Mouse (Mus musculus): Measurements from ENCODE around the gene Gps1. TPM values are rescaled to one million over a fixed set of nuclear protein-coding genes. Genes with fewer than 3 reads are reported as not detected.

Gene Gps1
- total RNA-seq, 2 experiments from 2014 or later, result 103 to 107 TPM

DNA sequence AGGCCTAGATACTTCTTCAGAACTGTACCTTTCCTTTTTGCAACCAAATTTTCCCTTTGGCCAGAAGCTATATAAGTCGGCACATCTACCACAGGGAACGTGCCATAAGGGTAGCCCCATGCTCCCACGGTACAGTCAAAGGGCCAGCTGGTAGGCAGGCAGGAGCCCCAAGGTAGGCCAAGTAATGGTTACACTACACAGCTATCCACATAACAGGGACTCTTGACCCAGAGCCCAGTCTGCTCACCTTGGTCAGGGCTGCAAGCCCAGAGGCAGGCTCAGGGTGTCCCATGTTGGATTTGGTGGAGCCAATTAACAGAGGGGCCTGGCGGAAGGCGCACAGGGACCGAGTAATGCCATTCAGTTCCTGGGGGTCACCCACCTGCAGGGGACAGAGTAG lies 35.5 kb downstream of the Gps1 start:
- ATAC-seq (replicated peaks; ENCODE audit: low FRiP score, low TSS enrichment, poor library complexity, severe bottlenecking), result no peak

DNA sequence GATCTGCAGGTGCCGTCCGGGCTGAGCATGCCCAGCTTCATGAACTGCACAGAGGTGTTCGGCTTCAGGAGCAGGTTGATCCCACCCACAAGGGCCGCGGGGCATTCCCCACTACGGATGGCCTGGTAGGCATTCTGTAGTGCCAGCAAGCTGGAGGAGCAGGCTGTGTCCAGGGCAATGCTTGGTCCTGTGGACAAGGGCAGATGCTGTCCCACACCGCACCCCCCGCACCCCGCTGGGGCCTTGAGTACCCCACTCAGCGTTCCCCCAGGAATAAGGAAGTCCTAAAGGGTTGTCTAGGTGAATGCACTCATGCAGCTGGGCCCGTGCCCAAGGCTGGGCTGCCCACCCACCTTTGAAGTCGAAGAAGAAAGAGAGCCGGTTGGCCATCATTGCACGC lies 36.5 kb downstream of the Gps1 start:
- no peak for ATAC-seq (replicated peaks; ENCODE audit: low FRiP score, low TSS enrichment, poor library complexity, severe bottlenecking)

DNA sequence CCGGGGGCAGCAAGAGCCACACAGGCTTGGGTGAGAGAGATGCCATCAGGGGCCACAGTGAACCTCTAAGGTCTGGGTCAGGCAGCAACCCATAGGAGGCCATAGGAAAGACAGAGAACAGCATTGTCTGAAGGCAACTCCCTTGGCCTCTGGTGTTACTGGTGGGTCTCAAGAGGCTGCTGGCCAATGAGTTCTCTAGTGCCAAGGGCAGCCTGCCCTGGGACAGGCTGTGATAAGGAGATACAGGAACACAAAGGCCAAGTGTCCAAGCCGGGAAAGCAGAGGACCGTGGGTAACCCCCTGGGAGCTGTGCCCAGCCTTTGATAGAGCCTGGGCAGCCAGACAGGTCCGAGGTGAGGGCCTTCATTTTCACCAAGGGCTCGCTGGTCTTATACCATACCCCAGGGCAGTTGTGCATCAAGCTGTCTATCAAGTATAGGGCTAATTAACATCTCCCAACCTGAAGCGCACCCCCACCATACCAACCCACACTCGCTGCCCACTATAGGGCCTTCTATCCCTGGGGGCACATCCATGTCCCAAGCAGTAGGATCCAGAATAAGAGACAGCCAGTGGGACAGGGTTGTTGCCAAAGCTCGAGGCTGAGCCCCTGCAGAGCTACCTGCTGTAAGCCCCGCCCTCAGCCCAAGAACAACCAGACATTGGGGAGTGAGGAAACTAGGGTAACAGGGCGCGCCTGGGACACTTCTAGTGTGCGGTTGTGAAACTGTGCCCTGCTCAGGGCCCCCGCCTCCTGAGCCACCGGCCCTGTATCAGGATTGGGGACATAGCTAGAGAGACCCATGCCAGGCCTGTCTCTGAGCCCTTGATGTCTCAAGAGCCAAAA lies 37.2 kb downstream of the Gps1 start:
- ATAC-seq (replicated peaks; ENCODE audit: low FRiP score, low TSS enrichment, poor library complexity, severe bottlenecking), result no peak

DNA sequence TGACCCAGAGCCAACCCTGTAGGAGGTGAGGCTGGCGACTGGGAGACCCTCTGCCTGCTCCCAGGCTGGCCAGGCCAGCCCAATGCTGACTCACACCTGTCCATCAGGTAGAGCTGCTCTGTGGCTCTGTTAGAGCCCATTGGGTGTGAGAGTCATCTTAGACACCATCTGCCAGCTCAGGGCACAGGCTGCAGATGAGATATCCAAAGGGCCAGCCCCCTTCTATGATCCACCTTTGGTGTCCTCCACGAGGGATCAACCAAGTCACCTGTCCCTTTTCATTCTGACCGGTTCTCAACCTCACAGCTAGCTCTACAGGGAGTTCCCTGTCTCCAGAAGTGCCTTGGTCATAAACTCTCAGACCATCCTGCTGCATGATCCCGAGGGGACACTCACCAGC lies 38.2 kb downstream of the Gps1 start:
- no peak for ATAC-seq (replicated peaks; ENCODE audit: low FRiP score, low TSS enrichment, poor library complexity, severe bottlenecking)

DNA sequence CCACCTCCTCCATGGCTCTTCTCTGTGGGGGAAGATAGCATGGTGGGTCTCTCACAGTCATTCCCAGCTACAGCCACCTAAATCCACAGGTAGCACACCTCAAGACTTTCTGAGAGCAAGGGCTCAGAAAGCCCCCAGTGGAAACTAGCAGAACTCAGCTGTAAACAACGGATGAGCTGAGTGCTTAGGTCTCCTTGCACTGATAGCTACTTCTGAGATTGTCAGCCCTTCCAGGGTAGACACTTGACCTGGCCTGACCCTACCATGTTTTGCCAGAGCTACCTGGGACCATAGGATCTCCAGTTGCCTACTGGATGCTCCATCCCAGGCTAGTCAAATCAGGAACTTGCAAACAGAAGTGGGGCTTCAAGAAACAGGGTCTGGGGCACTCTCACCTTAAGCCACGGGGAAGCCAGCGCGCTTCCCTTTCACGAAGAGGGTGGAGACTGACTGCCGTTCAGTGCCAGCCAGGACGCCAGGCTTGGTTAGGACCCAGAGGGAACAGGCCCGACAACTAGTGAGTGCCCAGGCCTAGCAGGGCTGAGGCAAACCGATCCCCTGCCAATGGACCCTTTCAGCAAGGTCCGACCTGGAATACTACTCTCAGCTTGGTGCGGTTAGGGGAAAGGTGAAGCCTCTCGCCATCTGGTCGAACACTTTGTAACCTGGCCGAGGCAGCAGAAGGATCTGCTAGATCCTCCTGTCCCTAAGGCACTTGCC lies 38.9 kb downstream of the Gps1 start:
- ATAC-seq (replicated peaks; ENCODE audit: low FRiP score, low TSS enrichment, poor library complexity, severe bottlenecking), result no peak

DNA sequence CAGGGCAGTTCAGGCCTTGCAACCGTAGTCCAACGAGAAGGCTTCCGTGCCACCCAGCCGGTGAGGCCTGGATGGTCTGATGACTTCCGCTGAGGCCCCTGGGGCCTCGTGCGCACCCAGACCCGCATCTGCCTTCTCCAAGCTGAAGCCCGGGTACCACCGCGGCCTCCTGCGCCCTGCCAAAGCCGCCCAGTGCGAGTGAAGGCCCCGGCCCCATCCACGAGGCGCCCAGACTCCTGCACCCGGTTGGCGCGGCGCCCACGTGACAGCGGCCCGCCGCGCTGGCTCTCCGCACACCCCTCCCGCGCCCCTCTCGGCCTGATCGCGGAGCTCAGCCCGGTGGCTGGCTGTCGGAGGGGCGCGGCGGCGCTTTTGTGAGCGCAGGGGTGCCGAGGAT lies 39.5 kb downstream of the Gps1 start:
- peak; percentile 10 for ATAC-seq (replicated peaks; ENCODE audit: low FRiP score, low TSS enrichment, poor library complexity, severe bottlenecking)

DNA sequence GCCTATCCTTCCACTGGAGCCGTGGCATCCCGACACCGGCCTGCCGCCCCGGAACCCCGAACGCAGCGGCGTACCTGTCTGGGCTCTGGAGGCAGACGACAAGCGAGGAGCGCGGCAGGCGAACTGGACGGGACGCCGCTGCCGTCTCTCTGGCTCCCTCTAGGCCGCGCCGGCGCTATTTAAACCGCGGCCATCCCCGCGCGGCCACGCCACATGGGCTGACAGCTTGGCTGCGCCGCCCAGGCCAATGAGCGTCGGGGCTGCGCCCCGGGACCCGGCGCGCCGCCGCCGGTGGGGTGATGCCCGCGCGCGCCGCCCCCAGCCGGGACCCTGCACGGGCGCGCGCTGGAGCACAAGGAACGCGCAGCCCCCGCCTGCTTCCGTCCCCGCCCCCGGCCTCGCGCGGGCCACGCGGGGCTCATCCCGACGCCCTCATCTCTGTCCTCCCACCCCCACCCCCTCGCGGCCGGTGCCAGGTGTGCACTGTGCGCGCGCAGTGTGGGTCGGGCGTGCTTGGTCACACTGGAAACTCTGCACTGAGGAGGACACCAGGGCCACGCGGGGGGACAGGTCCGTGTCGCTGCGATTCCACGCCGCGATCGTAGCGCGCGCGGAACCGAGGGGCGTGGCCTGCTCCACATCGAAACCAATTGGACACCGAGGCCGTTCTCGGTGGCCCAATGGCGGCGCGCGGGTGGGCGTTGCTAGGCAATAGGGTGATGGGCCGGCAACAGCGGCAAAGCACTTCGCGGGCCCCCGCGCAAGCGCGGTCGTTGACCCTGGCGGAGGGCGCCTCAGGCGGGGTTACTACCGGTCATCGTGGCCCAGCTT lies 40.1 kb downstream of the Gps1 start, which contains the start of gene Fasn:
Gene Fasn (minus strand): TSS at position 592 of the 831 bp plus-strand sequence.
- ATAC-seq (replicated peaks; ENCODE audit: low FRiP score, low TSS enrichment, poor library complexity, severe bottlenecking), result peak; percentile 74

DNA sequence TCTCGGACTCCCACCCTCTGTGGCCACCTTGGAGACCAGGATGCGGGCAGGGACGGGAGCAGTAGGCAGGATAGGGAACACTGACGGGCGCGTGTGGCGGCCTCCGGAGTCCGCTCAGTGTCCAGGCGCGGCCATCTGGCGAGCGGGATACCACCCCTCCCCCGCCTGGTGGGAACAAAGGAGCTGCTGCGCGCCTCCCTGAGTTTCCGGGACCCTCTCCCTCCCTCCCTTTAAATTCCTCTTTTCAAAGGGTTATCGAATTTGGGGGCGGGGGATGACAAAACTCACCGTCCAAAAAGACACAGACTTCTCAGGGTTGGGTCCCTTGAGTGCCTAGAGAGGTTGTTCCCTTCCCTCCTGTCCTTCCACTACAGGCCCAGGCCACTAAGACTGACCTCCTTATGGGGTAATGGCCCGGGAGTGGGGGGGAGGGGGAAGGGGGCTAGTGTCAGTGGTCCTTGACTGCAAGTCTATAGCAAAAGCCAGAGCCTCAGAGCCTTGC lies 40.8 kb downstream of the Gps1 start:
- no peak for ATAC-seq (replicated peaks; ENCODE audit: low FRiP score, low TSS enrichment, poor library complexity, severe bottlenecking)

DNA sequence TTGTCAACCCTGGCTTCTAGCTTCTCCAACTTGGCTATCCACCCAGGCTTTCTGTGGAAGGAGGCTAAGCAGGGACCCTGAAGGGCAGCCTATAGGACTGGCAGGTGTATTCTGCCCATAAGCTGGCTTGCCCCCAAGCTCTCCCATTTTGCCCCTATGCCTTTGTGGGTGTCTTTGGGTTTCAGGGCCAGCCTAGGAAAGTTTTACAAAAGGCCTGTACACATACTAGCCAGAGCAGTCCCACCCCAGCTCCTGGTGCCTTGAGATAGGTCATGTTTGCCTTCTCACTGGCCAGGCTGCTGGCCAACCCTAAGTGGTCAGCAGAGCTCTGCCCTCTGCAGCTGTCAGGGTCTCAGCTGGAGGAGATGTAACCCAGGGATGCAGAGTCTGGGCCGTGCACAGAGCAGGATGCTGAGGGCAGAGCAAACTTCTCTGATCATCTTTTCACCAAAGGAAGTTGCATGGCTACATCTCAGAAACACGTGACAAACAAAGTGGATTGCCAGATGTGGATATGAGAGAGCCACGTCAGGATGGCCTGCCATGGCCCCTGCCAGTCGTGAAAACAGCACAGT lies 41.3 kb downstream of the Gps1 start:
- ATAC-seq (replicated peaks; ENCODE audit: low FRiP score, low TSS enrichment, poor library complexity, severe bottlenecking), result no peak

DNA sequence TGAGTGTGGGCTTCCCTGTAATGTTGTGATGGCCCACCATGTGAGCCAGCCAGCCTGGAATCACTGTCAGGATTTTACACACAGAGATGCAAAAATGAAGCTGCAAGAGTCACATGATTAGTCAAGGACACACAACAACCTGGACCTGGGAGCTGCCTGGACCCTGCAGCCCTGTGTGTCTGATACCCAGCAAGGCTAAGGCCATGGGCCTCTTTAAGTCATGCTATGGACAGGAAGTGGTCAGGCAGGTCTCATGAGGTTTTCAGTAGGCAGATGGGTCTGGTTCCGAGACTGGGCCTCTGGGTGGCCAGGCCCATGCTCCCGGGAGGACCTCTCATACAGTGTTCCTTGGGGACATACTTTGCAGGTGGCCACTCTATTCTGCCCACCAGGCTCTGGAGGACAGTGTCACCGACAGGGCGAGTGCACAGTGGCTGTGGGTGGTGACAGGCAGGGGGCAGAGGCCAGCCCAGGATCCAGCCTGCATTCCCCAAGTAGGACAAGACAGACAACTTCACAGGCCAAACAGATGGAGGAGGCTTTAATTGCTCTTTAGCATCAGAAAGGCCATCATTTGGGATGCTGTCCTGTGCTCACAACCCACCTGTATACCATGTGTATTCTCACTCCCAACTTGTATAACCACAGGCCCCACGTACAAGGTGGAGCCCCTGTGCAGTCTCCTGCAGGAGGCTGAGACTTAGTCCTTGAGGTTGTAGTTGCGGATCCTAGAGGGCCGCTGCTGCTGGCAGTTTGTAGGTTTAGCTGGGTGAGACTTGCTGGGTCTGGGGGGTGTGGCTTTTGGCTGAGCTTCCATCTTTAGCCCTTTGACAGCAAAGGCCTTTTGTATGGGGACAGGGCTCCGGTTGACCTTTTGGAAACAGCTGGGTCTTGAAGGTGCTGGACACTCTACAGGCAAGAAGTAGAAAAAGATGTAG lies 42.2 kb downstream of the Gps1 start:
- ATAC-seq (replicated peaks; ENCODE audit: low FRiP score, low TSS enrichment, poor library complexity, severe bottlenecking), result no peak

DNA sequence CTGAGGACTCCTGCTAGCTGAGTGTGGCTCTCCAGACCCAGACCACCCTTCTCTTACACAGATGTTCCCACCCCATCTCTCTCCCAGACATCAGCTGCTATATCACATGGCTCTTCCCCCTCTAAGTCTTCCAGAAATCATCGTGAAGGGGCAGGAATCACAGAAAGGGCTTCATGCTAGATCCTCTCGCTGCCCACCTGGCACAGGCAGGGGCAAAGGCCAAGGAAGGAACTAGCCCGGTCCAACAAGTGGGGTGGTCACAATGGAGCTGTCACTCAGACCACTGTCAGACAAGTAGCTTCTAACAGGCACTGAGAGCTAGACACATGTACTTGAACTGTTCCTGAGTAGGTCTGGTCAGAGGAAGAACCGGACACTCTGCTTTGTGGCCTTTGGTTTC lies 44.3 kb downstream of the Gps1 start:
- ATAC-seq (replicated peaks; ENCODE audit: low FRiP score, low TSS enrichment, poor library complexity, severe bottlenecking), result no peak

DNA sequence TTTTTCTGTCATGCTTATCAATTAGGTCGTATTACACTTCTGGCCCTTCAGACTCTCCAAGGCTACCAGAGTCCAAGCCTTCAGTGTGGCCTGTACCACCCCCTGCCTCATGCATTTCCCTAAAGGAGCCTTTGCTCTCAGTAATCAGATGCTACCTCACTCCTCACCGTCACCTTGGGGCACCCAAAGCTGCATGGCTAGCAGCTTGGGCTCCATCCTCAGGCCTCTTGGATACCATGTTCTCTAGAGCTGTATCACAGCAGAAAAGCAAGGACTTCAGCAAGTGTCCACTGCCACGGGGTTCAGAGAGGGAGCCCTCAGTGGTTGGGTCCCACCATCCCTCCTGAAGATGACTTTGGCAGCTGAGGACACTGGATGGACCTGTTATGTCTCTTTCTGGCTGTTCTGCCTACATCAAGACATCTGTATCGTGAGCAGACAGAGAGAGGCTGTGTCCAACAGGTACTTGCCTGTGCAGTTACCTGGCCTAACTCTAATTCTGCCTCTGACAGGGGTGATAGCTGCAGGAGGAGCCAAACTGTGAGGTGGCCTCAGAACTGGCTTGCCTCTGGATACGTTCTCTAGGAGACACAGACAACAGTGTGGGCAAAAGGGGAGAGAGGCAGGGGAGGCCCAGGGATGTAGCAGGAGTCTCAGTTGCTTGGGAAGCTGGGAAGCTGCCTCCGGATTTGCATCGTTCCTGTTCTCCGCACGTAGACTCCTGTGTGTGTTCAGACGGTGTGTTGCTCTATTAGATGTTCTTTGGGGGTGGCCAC lies 45.9 kb downstream of the Gps1 start:
- ATAC-seq (replicated peaks; ENCODE audit: low FRiP score, low TSS enrichment, poor library complexity, severe bottlenecking), result no peak

DNA sequence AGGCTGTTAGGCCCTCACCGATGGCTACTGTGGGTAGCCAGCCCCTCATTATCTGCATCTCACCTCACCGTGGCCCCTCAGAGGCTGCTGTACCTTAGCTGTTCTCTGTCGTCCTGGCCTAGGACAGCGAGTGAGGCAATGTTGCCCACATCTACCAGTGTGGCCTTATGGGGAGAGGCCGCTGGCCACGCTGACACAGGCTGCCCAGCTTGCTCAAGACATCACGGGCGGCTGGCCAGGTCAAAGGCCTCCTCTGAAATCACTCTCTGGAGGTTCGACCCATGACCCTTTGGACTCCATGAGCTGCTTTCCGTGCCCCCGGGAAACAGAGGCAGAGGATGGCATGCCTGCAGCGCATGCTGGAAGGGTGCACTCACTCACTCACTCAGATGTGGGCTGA lies 46.6 kb downstream of the Gps1 start:
- ATAC-seq (replicated peaks; ENCODE audit: low FRiP score, low TSS enrichment, poor library complexity, severe bottlenecking), result no peak

DNA sequence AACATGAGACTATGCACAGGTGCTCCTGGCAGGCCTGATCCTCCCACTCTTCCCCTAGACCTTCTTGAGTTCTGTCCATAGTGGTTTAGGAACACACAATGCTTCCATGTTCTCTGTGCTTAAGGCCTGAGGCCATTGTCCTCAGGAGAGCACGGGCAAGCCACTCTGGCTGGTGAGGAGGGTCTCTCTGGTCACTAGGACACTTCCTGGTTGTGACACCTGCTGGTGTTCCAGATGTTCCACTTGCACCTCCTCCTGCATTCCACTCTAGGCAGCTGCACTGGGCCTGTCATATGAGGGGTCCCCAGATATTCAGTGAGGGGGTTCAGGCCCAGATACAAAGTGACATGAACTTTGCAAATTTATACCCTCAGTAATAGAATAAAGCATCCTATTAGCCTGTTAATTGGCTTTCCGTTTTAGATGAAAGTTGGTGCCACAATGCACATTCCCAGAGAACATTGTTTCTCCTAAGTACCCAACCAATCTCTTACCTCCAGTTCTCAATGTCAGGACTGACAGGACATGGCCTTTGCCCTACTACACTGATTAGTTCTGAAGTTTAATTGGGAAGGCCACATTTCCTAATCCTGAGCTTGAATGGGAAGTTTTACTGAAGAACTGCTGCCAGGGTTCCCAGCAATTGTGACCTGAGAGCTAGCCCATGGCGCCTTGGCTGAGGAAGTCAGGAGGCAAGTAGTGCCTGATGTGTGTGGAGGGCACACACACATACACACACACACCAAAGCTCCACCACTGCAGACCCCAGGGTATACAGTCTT lies 47.8 kb downstream of the Gps1 start:
- no peak for ATAC-seq (replicated peaks; ENCODE audit: low FRiP score, low TSS enrichment, poor library complexity, severe bottlenecking)

DNA sequence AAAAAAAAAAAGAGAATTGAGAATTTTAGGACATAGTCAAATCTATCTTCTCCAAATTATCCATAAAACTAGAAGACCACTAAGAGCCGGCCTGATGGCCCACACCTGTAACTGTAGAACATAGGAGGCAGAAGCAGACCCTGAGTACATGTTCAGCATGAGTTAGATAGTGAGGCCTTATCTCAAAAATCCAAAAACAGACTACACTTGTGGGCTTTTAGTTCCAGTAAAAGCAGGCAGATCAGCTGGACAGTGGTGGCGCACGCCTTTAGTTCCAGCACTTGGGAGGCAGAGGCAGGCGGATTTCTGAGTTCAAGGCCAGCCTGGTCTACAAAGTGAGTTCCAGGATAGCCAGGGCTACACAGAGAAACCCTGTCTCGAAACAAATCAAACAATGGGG lies 48.9 kb downstream of the Gps1 start:
- peak; percentile 50; the same call in 1 of the 2 replicates for ATAC-seq (replicated peaks; ENCODE audit: low FRiP score, low TSS enrichment, poor library complexity, severe bottlenecking)

DNA sequence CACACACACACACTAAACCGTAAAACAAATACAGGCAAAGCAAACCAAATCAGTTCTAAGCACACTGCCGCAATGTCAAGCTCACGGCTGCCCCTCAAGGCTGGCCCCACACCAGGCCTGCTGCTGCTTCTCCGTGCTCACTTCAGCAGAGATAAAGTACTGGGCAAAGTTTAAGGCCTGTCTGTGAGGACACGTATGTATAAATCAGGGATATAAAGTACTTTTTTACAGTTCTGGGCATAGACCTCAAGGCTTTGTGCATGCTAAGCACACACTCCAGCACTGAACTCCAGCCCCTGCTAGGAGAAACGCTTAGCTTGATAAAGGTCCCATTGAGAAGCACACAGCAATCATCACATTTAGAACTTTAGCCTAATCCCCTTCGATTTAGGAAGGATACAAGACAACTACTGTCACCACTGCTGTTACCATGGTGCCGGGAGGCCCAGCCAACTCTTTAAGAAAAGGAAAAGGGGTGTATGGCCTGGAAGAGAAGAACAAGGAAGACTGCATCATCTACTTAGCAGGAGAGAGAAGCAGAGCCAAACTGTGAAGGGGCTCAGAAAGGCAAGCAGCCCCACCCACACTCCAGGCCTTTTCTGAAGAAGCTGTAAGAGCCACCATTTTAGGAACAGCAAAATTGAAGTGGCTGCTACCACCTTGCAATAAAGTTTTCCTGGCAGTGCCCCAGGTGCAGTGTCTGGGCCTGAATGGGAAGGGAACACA lies 49.6 kb downstream of the Gps1 start:
- no peak for ATAC-seq (replicated peaks; ENCODE audit: low FRiP score, low TSS enrichment, poor library complexity, severe bottlenecking)

Data from megakaryocyte-erythroid progenitor cell, adult 5-6 weeks (primary cell).